Mouse (Mus musculus): ENCODE data around the gene Ttc22.

The Ttc22 gene

GRCm38 (mm10) chr4:106622030-106622493 lies at the start of gene Ttc22:
TSS of gene Ttc22 (plus strand) at chr4:106622432.
- DNase-seq (ENCODE audit: low read depth, low spot score) = no peak

DNA sequence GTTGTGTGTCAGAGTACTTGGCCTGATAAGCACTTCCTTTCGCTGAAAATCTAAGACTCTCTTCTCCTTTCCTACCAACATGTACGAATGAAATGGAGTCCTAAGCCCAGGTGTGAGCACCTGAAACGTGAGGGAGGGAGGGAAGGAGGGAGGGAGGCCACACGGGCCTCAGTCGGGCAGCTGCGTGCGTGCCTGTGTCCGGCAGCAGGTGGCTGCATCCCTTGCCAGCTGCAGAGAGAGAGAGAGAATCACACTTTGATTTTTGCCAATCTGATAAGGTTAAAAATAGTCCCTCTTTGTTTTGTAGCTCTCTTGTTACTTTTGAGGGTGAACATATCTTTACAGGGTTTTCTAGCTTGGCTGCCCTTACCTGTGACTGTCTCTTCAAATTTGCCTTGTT lies 47.2 kb upstream of the Ttc22 start:
- no peak for DNase-seq (ENCODE audit: low read depth, low spot score)

- DNase-seq (ENCODE audit: low read depth, low spot score) = no peak
Observed at GRCm38 (mm10) chr4:106577511-106577910, 44.7 kb upstream of the Ttc22 start.

DNA sequence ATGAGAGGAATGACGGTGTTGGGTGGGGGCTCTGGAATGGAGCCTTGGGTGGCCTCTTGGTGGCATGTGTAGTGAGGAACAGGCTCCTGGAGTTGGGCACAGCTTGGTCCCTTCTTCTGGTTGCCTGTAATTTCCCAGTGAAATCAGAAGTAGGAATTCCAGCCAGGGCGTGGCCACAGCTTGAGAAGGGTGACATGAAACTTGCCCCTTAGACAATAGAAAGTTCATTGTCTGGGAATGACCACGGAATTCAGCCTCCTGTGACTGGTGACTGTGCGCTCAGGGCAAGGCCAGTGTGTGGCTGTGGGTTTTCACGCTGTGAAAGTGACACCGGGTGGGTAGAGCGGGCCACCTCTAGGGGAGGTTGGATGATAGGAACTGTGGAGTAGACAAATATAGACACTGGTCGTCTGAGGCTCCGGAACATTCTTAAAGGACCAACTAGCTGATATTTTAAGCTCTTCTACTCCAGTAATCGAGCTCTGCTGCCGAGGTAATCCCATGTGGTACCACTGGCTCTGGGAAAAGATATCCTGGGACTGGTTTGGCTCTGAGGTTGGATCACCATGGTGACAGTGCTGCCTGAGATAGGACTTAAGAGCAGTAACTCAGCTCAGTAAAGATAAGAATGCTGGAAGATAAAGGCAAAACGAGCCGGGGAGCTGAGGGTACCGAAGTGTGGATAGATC lies 40.9 kb upstream of the Ttc22 start:
- DNase-seq (ENCODE audit: low read depth, low spot score) = peak; percentile 9

DNA sequence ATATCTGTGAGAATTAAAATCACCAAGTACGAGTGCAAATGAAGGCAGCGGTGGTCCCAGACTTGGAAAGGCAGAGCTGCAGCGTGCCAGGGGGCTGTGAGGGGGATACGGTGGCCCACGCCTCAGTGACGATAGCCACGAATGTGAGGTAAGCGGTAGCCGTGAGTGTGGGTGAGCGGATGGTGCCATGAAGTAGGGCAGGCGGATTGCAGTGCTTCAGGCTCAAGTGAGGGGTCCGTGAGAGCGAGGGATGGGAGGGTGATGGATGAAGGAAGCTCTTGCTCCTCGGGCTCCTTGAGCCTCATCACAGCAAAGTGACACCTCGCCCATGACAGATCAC lies 40.4 kb upstream of the Ttc22 start:
- DNase-seq (ENCODE audit: low read depth, low spot score) = no peak

GRCm38 (mm10) chr4:106582428-106583153 lies 39.6 kb upstream of the Ttc22 start:
- no peak for DNase-seq (ENCODE audit: low read depth, low spot score)

- DNase-seq (ENCODE audit: low read depth, low spot score) = no peak
Observed at GRCm38 (mm10) chr4:106584665-106585064, 37.6 kb upstream of the Ttc22 start.

DNA sequence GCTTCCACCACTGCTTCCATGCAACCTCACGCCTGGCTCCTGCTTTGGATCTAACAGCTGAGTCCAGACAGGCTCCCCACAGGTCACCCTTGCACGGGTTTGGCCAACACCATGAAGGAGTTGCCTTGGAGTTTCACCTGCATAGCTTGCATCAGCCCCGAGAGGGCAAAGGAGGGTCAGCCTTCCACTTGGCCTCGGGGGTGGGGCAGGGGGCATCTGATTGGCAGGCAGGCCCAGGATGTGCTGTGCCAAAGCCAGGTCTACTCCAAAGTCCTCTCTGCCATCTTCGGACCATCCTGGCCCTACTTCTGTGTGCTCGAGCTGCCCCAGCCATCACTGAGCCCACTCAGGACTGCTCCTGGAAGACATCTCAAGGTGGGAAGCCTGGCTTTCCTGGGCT lies 35.2 kb upstream of the Ttc22 start:
- no peak for DNase-seq (ENCODE audit: low read depth, low spot score)

- no peak for DNase-seq (ENCODE audit: low read depth, low spot score)
Observed at GRCm38 (mm10) chr4:106590142-106590541, 32.1 kb upstream of the Ttc22 start.

DNA sequence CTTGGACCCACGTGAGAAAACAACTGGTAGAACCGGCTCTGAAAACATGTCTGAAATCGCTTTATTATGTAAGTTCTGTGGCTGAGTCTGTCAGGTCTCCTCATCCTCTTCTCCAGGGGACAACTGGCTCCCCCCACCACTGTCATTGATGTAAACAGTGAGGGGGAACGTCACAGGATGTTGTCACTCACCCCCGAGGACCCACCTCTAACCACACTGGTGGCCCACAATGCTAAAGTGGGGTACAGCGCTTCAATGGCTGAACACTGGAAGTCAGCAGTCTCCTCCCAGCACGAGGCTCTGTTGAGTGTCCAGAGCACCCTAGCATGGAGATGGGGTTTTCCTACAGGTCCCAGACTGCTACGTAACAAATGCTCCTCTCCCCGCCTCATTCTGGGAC lies 31.4 kb upstream of the Ttc22 start:
- no peak for DNase-seq (ENCODE audit: low read depth, low spot score)

- DNase-seq (ENCODE audit: low read depth, low spot score) = peak; percentile 17
Observed at GRCm38 (mm10) chr4:106593636-106594035, 28.6 kb upstream of the Ttc22 start.

GRCm38 (mm10) chr4:106596200-106596599 lies 26.0 kb upstream of the Ttc22 start:
- peak; percentile 11 for DNase-seq (ENCODE audit: low read depth, low spot score)

- DNase-seq (ENCODE audit: low read depth, low spot score) = no peak
Observed at GRCm38 (mm10) chr4:106597055-106597454, 25.2 kb upstream of the Ttc22 start.

DNA sequence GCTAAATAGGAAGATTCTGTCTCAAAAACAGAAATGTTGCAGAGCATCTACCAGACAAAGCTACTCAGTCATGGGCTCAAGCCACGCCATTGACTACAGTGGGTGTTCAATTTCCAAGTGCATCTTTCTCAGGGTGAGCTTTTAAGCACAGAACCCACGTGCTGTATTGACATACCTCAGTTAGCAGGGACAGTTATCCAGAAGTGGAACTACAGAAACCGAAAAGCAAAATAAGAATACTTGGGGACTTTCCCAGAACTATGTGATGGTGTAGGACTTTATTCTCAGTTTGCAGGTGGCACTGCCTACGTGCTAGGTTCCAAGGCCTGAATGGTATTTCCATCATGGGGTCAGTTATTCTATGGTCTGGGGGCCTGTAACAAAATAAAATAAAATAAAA lies 24.5 kb upstream of the Ttc22 start:
- DNase-seq (ENCODE audit: low read depth, low spot score) = no peak

- peak; percentile 5 for DNase-seq (ENCODE audit: low read depth, low spot score)
Observed at GRCm38 (mm10) chr4:106599415-106599814, 22.8 kb upstream of the Ttc22 start.

DNA sequence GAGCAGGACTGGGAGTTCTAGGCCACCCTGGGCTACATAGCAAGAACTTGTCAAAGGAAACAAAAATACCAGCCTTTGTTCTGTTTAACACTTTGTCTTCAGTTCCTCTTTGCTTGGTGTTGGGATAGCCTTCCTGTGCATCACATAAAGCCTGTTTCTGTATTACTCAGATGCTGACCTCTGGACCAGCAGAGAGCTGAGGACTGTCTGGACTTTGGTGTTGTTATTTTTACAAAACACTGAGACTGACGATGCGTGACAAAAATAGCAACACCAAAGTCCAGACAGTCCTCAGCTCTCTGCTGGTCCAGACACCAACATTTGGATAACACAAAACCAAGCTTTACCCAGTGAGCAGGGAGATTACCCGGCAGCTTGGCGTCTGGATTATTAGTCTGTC lies 21.5 kb upstream of the Ttc22 start:
- DNase-seq (ENCODE audit: low read depth, low spot score) = no peak

- no peak for DNase-seq (ENCODE audit: low read depth, low spot score)
Observed at GRCm38 (mm10) chr4:106606639-106607554, 15.3 kb upstream of the Ttc22 start.

DNA sequence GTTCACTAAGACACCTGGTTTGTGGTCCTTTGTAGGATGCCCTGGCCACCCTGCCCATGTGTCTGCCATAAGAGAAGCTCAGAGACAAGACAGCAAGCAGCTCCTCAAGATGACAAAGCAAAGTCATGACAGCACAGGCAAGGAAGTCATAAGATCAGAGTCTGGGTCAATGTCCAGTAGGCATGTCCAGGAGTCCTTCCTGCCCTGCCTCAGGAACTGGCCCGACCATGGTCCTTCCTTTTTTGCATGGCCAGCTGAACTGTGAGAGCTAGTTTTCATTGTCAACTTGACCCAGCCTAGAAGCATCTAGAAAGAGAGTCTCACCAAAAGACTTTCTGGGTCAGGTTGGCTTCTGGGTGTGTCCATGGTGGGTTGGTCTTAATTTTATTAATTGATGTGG lies 14.3 kb upstream of the Ttc22 start:
- DNase-seq (ENCODE audit: low read depth, low spot score) = no peak

DNA sequence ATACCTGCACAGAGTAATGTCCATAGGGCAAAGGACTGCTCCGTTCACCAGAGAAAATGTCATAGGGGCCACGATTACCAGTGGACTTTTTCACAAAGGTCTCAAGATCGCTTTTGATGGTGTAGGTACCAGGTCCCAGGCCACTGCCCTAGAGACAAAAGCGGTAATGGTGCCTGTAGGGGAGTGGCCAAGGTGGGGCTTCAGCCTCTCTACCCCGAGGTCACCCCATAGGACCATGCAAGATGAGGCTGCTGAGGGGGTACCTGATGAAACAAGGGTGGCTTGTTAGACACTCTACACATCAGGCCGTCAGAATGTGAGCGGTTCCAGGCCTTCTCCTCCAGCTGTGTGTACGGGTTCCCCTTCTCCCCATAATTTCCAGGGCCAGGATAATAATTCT lies 9.1 kb upstream of the Ttc22 start:
- DNase-seq (ENCODE audit: low read depth, low spot score) = no peak

GRCm38 (mm10) chr4:106613560-106613959 lies 8.7 kb upstream of the Ttc22 start:
- DNase-seq (ENCODE audit: low read depth, low spot score) = peak; percentile 69

DNA sequence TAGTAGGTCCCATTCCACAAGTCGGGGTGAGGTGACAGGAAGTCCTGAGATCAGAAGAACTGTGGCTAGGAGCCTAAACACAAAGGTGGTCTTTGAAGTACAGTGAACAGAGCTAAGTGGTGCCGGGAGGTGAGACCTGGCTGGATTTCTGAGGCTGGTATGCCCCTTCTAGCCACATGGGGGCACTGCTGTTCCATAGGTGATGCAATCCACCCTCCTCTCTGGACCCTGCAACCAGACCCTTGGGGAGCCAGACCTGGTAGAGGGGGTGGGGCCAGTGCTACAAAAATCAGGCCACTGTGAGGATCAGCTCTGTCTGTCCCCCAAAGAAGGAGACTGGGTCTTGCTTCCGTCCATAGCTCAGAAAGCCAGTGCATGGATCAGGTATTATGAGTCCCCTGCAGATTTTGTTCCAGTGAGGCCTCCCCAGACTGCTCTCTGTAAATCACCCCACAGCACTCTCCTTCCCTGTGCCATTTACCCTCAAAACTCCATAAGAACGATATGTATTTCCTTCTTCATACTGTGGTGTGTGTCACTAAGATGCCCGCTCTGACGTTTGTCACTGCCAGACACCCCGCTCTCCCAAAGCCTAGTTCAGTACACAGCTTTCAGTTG lies 7.9 kb upstream of the Ttc22 start:
- peak; percentile 74 for DNase-seq (ENCODE audit: low read depth, low spot score)

- DNase-seq (ENCODE audit: low read depth, low spot score) = no peak
Observed at GRCm38 (mm10) chr4:106614881-106615280, 7.4 kb upstream of the Ttc22 start.
